Mouse (Mus musculus): ENCODE measurements around the gene Gm16223. TPM values are rescaled to one million over a fixed set of nuclear protein-coding genes. Genes with fewer than 3 reads are reported as not detected.

The Gm16223 gene
- polyA plus RNA-seq (2012): not detected in 2 replicates

GRCm38 (mm10) chr5:42067476-42068187 lies at the start of gene Gm16223:
Gene Gm16223, plus strand, starts transcription at chr5:42067960.
- H3K4me3 ChIP-seq (replicated peaks): no peak within 1 kb of the TSS
- H3K9me3 ChIP-seq (ENCODE audit: control insufficient read depth, low read length): peaks cover 9% of the 10 kb centered on the region
- H3K36me3 ChIP-seq (ENCODE audit: control insufficient read depth): no peaks in the 10 kb centered on the region

GRCm38 (mm10) chr5:42022029-42022428 lies 45.7 kb upstream of the Gm16223 start:
- TF ChIP-seq TAL1 (IDR thresholded peaks at IDR 0.05; ENCODE audit: low read length): no peak
- Histone ChIP-seq H3K27me3 (ENCODE audit: control insufficient read depth) (no peaks in the 10 kb centered on the region), H3K36me3 (ENCODE audit: control insufficient read depth) (no peaks in the 10 kb centered on the region), H3K4me1 (ENCODE audit: control insufficient read depth) (no peaks in the 10 kb centered on the region), H3K4me3 (replicated peaks) (no peak overlapping the region), H3K9me3 (ENCODE audit: control insufficient read depth, low read length) (no peaks in the 10 kb centered on the region; the same call in 1 of the 2 replicates)

More at GRCm38 (mm10) chr5:42067476-42068187, at the start of gene Gm16223:
- Histone ChIP-seq H3K27me3 (ENCODE audit: control insufficient read depth) (no peaks in the 10 kb centered on the region), H3K4me1 (ENCODE audit: control insufficient read depth) (no peaks in the 10 kb centered on the region)
- no peak for TF ChIP-seq GATA1 (IDR thresholded peaks at IDR 0.05; ENCODE audit: low read length)
- no peak for TF ChIP-seq TAL1 (IDR thresholded peaks at IDR 0.05; ENCODE audit: low read length)

- Histone ChIP-seq H3K4me3 (replicated peaks) (no peak overlapping the region), H3K27me3 (ENCODE audit: control insufficient read depth) (no peaks in the 10 kb centered on the region), H3K9me3 (ENCODE audit: control insufficient read depth, low read length) (no peaks in the 10 kb centered on the region; the same call in 1 of the 2 replicates), H3K36me3 (ENCODE audit: control insufficient read depth) (no peaks in the 10 kb centered on the region), H3K4me1 (ENCODE audit: control insufficient read depth) (no peaks in the 10 kb centered on the region)
- TF ChIP-seq TAL1 (IDR thresholded peaks at IDR 0.05; ENCODE audit: low read length) (no peak), GATA1 (IDR thresholded peaks at IDR 0.05; ENCODE audit: low read length) (no peak)
These were observed 44.2 kb upstream of the Gm16223 start for GRCm38 (mm10) chr5:42023521-42023920.

GRCm38 (mm10) chr5:42036388-42037082 lies 31.2 kb upstream of the Gm16223 start:
- TF ChIP-seq TAL1 (IDR thresholded peaks at IDR 0.05; ENCODE audit: low read length) (no peak), GATA1 (IDR thresholded peaks at IDR 0.05; ENCODE audit: low read length) (no peak)
- H3K4me3 ChIP-seq (replicated peaks): no peak overlapping the region

GRCm38 (mm10) chr5:42054636-42055035 lies 13.1 kb upstream of the Gm16223 start:
- Histone ChIP-seq H3K36me3 (ENCODE audit: control insufficient read depth) (no peaks in the 10 kb centered on the region), H3K4me1 (ENCODE audit: control insufficient read depth) (no peaks in the 10 kb centered on the region), H3K9me3 (ENCODE audit: control insufficient read depth, low read length) (peaks cover 2% of the 10 kb centered on the region; the same call in 1 of the 2 replicates), H3K4me3 (replicated peaks) (no peak overlapping the region), H3K27me3 (ENCODE audit: control insufficient read depth) (no peaks in the 10 kb centered on the region)
- TF ChIP-seq GATA1 (IDR thresholded peaks at IDR 0.05; ENCODE audit: low read length): no peak
- TF ChIP-seq TAL1 (IDR thresholded peaks at IDR 0.05; ENCODE audit: low read length): no peak

More at GRCm38 (mm10) chr5:42036388-42037082, 31.2 kb upstream of the Gm16223 start:
- H3K4me1 ChIP-seq (ENCODE audit: control insufficient read depth): no peaks in the 10 kb centered on the region
- H3K36me3 ChIP-seq (ENCODE audit: control insufficient read depth): no peaks in the 10 kb centered on the region
- H3K27me3 ChIP-seq (ENCODE audit: control insufficient read depth): no peaks in the 10 kb centered on the region
- peaks cover 5% of the 10 kb centered on the region; the same call in 1 of the 2 replicates for H3K9me3 ChIP-seq (ENCODE audit: control insufficient read depth, low read length)

GRCm38 (mm10) chr5:42055151-42055550 lies 12.6 kb upstream of the Gm16223 start:
- Histone ChIP-seq H3K4me1 (ENCODE audit: control insufficient read depth) (no peaks in the 10 kb centered on the region), H3K36me3 (ENCODE audit: control insufficient read depth) (no peaks in the 10 kb centered on the region), H3K4me3 (replicated peaks) (no peak overlapping the region), H3K9me3 (ENCODE audit: control insufficient read depth, low read length) (peaks cover 2% of the 10 kb centered on the region; the same call in 1 of the 2 replicates), H3K27me3 (ENCODE audit: control insufficient read depth) (no peaks in the 10 kb centered on the region)
- TF ChIP-seq TAL1 (IDR thresholded peaks at IDR 0.05; ENCODE audit: low read length) (no peak), GATA1 (IDR thresholded peaks at IDR 0.05; ENCODE audit: low read length) (no peak)

- peaks cover 15% of the 10 kb centered on the region for H3K9me3 ChIP-seq (ENCODE audit: control insufficient read depth, low read length)
- H3K4me1 ChIP-seq (ENCODE audit: control insufficient read depth): no peaks in the 10 kb centered on the region
- no peaks in the 10 kb centered on the region for H3K36me3 ChIP-seq (ENCODE audit: control insufficient read depth)
- H3K4me3 ChIP-seq (replicated peaks): no peak overlapping the region
- TF ChIP-seq TAL1 (IDR thresholded peaks at IDR 0.05; ENCODE audit: low read length) (no peak), GATA1 (IDR thresholded peaks at IDR 0.05; ENCODE audit: low read length) (no peak)
- no peaks in the 10 kb centered on the region for H3K27me3 ChIP-seq (ENCODE audit: control insufficient read depth)
These were observed 2.7 kb upstream of the Gm16223 start for GRCm38 (mm10) chr5:42065090-42065489.

- no peak for TF ChIP-seq GATA1 (IDR thresholded peaks at IDR 0.05; ENCODE audit: low read length)
- TF ChIP-seq TAL1 (IDR thresholded peaks at IDR 0.05; ENCODE audit: low read length): no peak
- Histone ChIP-seq H3K36me3 (ENCODE audit: control insufficient read depth) (no peaks in the 10 kb centered on the region), H3K9me3 (ENCODE audit: control insufficient read depth, low read length) (peaks cover 12% of the 10 kb centered on the region)
These were observed 685 bp upstream of the Gm16223 start for GRCm38 (mm10) chr5:42067075-42067474.

GRCm38 (mm10) chr5:42068188-42068579 lies 424 bp downstream of the Gm16223 start:
- TF ChIP-seq TAL1 (IDR thresholded peaks at IDR 0.05; ENCODE audit: low read length) (no peak), GATA1 (IDR thresholded peaks at IDR 0.05; ENCODE audit: low read length) (no peak)
- Histone ChIP-seq H3K27me3 (ENCODE audit: control insufficient read depth) (no peaks in the 10 kb centered on the region), H3K4me1 (ENCODE audit: control insufficient read depth) (no peaks in the 10 kb centered on the region), H3K9me3 (ENCODE audit: control insufficient read depth, low read length) (peaks cover 8% of the 10 kb centered on the region), H3K36me3 (ENCODE audit: control insufficient read depth) (no peaks in the 10 kb centered on the region), H3K4me3 (replicated peaks) (no peak overlapping the region)

More at GRCm38 (mm10) chr5:42067075-42067474, 685 bp upstream of the Gm16223 start:
- Histone ChIP-seq H3K4me3 (replicated peaks) (no peak overlapping the region), H3K27me3 (ENCODE audit: control insufficient read depth) (no peaks in the 10 kb centered on the region), H3K4me1 (ENCODE audit: control insufficient read depth) (no peaks in the 10 kb centered on the region)
